Mouse (Mus musculus): ENCODE measurements at regions not wholly inside any gene's neighbourhood (a gene's known extent, or its start where the extent isn't known, plus 50 kb on each side); places are given as distances from the start of the nearest gene placed in this dataset.

DNA sequence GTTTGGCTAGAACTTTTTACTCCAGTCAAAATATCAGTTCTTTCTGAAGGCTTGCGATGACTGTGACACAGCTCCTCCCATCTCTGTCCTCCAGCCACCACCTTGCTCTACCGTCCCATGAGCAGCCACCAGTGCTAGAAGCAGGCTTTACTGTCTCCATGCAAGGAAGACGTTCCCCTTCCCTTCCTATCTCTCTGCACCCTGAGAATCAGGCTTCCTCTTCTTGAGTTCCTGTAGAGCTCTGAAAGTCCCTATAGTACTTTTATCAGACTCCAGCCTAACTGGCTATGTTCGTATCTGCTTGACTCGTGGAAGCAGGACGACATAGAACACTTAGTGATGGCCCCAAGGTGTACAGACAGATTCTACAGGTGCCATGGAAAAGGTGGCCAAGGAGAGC lies 173.2 kb downstream of the Irs2 start:
- TF ChIP-seq POLR2A (IDR thresholded peaks at IDR 0.05; ENCODE audit: borderline replicate concordance, extremely low read depth, low read depth, low read length), result no peak
- no peak for TF ChIP-seq CTCF (IDR thresholded peaks at IDR 0.05; ENCODE audit: insufficient read depth, low read length)

All from lung, adult 2 months (tissue).